Mouse (Mus musculus): ENCODE data around the gene Tsga10.

The Tsga10 gene

GRCm38 (mm10) chr1:37864511-37865400 lies 1.5 kb downstream of the Tsga10 start:
- peak; percentile 99 for DNase-seq (ENCODE audit: low spot score in 2 of 2)

- DNase-seq (ENCODE audit: low spot score in 2 of 2), result no peak
Observed at GRCm38 (mm10) chr1:37850696-37851095, 15.5 kb downstream of the Tsga10 start.

- no peak for DNase-seq (ENCODE audit: low spot score in 2 of 2)
Observed at GRCm38 (mm10) chr1:37846878-37847277, 19.4 kb downstream of the Tsga10 start.

- no peak for DNase-seq (ENCODE audit: low spot score in 2 of 2)
Observed at GRCm38 (mm10) chr1:37831681-37832080, 34.5 kb downstream of the Tsga10 start.

GRCm38 (mm10) chr1:37802291-37802690 lies 63.9 kb downstream of the Tsga10 start:
- DNase-seq (ENCODE audit: low spot score in 2 of 2), result peak in 1 of 2 experiments; percentile 7

- no peak for DNase-seq (ENCODE audit: low spot score in 2 of 2)
Observed at GRCm38 (mm10) chr1:37800298-37800697, 65.9 kb downstream of the Tsga10 start.

GRCm38 (mm10) chr1:37799505-37799904 lies 66.7 kb downstream of the Tsga10 start:
- DNase-seq (ENCODE audit: low spot score in 2 of 2), result no peak

- DNase-seq (ENCODE audit: low spot score in 2 of 2), result no peak
Observed at GRCm38 (mm10) chr1:37759407-37759806, 106.8 kb downstream of the Tsga10 start.

- DNase-seq (ENCODE audit: low spot score in 2 of 2), result no peak
Observed at GRCm38 (mm10) chr1:37744650-37745259, 121.5 kb downstream of the Tsga10 start.

- no peak for DNase-seq (ENCODE audit: low spot score in 2 of 2)
Observed at GRCm38 (mm10) chr1:37742602-37743270, 123.5 kb downstream of the Tsga10 start.

- no peak for DNase-seq (ENCODE audit: low spot score in 2 of 2)
Observed at GRCm38 (mm10) chr1:37742126-37742525, 124.1 kb downstream of the Tsga10 start.

GRCm38 (mm10) chr1:37740161-37740802 lies 125.9 kb downstream of the Tsga10 start:
- DNase-seq (ENCODE audit: low spot score in 2 of 2), result no peak

- DNase-seq (ENCODE audit: low spot score in 2 of 2), result no peak
Observed at GRCm38 (mm10) chr1:37738895-37739294, 127.3 kb downstream of the Tsga10 start.

- no peak for DNase-seq (ENCODE audit: low spot score in 2 of 2)
Observed at GRCm38 (mm10) chr1:37737045-37737444, 129.2 kb downstream of the Tsga10 start.

GRCm38 (mm10) chr1:37735932-37736331 lies 130.3 kb downstream of the Tsga10 start:
- DNase-seq (ENCODE audit: low spot score in 2 of 2), result no peak

- DNase-seq (ENCODE audit: low spot score in 2 of 2), result no peak
Observed at GRCm38 (mm10) chr1:37734841-37735240, 131.4 kb downstream of the Tsga10 start.

GRCm38 (mm10) chr1:37729353-37729752 lies 136.9 kb downstream of the Tsga10 start:
- no peak for DNase-seq (ENCODE audit: low spot score in 2 of 2)

- DNase-seq (ENCODE audit: low spot score in 2 of 2), result peak in 1 of 2 experiments; percentile 40
Observed at GRCm38 (mm10) chr1:37728053-37728452, 138.2 kb downstream of the Tsga10 start.

- no peak for DNase-seq (ENCODE audit: low spot score in 2 of 2)
Observed at GRCm38 (mm10) chr1:37727186-37727585, 139.0 kb downstream of the Tsga10 start.

GRCm38 (mm10) chr1:37726426-37726825 lies 139.8 kb downstream of the Tsga10 start:
- DNase-seq (ENCODE audit: low spot score in 2 of 2), result peak in 1 of 2 experiments; percentile 31

- DNase-seq (ENCODE audit: low spot score in 2 of 2), result peak; percentile 65 to 79
Observed at GRCm38 (mm10) chr1:37725880-37726279, 140.3 kb downstream of the Tsga10 start.

GRCm38 (mm10) chr1:37721092-37721491 lies 145.1 kb downstream of the Tsga10 start:
- no peak for DNase-seq (ENCODE audit: low spot score in 2 of 2)
